Mouse (Mus musculus): ENCODE measurements at regions not wholly inside any gene's neighbourhood (a gene's known extent, or its start where the extent isn't known, plus 50 kb on each side); places are given as distances from the start of the nearest gene placed in this dataset.

GRCm38 (mm10) chr15:67263723-67264122 lies 763.0 kb upstream of the Lrrc6 start:
- no peak for TF ChIP-seq CTCF (IDR thresholded peaks at IDR 0.05; ENCODE audit: control insufficient read depth, insufficient read depth, insufficient read length)
- no peak for TF ChIP-seq CEBPB (IDR thresholded peaks at IDR 0.05; ENCODE audit: low read depth)
- no peak for TF ChIP-seq MYOG (IDR thresholded peaks at IDR 0.05; ENCODE audit: control insufficient read depth, extremely low read depth, insufficient read length)
- TF ChIP-seq MAX (IDR thresholded peaks at IDR 0.05) = no peak
- TF ChIP-seq MYOD1 (IDR thresholded peaks at IDR 0.05; ENCODE audit: control insufficient read depth, insufficient read length, low read depth) = no peak
- TF ChIP-seq USF1 (IDR thresholded peaks at IDR 0.05; ENCODE audit: low read depth) = no peak
